Mouse (Mus musculus) erythroblast, embryonic 14.5 days (primary cell): Measurements from ENCODE around the gene Zfp1. TPM values are rescaled to one million over a fixed set of nuclear protein-coding genes. Genes with fewer than 3 reads are reported as not detected.

Source experiments
- H3K27me3 ChIP-seq: 2 replicates; pipeline ENCODE4 v1.6.1; 2012; ENCODE audit warnings: inconsistent platforms; ENCODE audit not compliant: control insufficient read depth
- H3K36me3 ChIP-seq: 2 replicates; pipeline ENCODE4 v1.6.1; 2012; ENCODE audit warnings: mild to moderate bottlenecking, inconsistent platforms; ENCODE audit not compliant: control insufficient read depth
- H3K4me1 ChIP-seq: 2 replicates; pipeline ENCODE4 v1.6.1; 2012; ENCODE audit warnings: inconsistent platforms; ENCODE audit not compliant: control insufficient read depth
- H3K4me3 ChIP-seq: replicated peaks from 2 replicates; pipeline ENCODE3; 2012; ENCODE audit warnings: moderate library complexity, mild to moderate bottlenecking, inconsistent platforms
- H3K9me3 ChIP-seq: 2 replicates; pipeline ENCODE4 v1.6.1; 2012; ENCODE audit warnings: low read length, inconsistent platforms, mixed read lengths; ENCODE audit not compliant: control insufficient read depth
- GATA1 ChIP-seq: IDR thresholded peaks from 2 replicates; pipeline ENCODE4 v1.6.1; 2012; ENCODE audit warnings: low read length, inconsistent platforms, mixed read lengths
- TAL1 ChIP-seq: IDR thresholded peaks from 3 replicates; pipeline ENCODE4 v1.6.1; 2012; ENCODE audit warnings: low read length, inconsistent platforms, mixed read lengths
- polyA plus RNA-seq: library from polyadenylated mRNA; stranded (reverse); fragments of >175 nt; gene quantifications from 2 replicates; pipeline ENCODE4 v1.2.3, GENCODE M21; 2012

Gene Zfp1
- polyA plus RNA-seq, result 0.03 and 0.17 TPM in 2 replicates

DNA sequence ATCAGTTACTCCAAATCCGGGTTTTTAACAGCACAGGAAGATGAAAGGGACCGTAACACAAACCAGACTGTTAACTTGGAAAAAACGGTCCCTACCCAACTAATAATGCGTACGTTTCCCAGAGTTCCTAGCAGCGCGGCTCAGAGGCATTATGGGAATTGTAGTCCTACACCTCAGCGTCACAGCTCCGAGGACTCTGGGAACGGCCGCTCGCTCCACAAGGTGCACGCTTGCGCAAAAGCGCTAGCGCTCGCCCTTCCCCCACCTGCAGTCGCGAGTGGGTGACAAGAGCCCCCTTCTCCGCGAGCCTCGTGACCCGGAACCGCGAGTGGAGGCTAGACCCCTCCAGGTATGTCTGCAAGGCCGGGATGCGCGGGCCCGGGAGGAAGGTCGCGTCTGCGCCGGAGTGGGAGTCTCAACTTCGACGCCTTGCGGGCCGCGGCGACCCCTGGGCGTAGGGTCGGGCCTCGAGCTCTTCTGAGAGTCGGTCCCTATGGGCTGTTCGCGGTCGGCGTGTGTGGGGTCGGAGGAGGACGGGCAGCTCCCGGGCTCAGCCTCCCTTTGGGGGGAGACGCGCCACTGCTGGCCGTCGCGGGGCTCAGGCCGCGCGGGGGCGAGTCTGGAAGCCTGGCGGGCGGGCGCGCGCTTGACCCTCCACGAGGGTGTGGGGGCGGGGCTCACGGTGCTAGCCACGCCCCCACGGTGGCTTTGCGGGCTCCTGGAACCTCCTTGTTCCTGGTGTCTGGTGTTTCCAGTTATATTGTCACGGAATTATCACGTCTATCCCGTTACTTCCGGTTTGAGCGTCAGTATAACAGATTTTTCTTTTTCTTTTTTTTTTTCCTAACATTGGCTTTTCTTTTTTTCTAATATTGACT lies at the start of gene Zfp1:
Zfp1 (plus strand) TSS at position 138 of the 878 bp plus-strand sequence.
- Histone ChIP-seq H3K36me3 (no peaks in the 10 kb centered on the region), H3K4me3 (peak within 1 kb of the TSS; percentile 93), H3K4me1 (peaks cover 31% of the 10 kb centered on the region), H3K9me3 (no peaks in the 10 kb centered on the region), H3K27me3 (no peaks in the 10 kb centered on the region; the same call in 1 of the 2 replicates)
- TF ChIP-seq TAL1 (no peak), GATA1 (no peak)

DNA sequence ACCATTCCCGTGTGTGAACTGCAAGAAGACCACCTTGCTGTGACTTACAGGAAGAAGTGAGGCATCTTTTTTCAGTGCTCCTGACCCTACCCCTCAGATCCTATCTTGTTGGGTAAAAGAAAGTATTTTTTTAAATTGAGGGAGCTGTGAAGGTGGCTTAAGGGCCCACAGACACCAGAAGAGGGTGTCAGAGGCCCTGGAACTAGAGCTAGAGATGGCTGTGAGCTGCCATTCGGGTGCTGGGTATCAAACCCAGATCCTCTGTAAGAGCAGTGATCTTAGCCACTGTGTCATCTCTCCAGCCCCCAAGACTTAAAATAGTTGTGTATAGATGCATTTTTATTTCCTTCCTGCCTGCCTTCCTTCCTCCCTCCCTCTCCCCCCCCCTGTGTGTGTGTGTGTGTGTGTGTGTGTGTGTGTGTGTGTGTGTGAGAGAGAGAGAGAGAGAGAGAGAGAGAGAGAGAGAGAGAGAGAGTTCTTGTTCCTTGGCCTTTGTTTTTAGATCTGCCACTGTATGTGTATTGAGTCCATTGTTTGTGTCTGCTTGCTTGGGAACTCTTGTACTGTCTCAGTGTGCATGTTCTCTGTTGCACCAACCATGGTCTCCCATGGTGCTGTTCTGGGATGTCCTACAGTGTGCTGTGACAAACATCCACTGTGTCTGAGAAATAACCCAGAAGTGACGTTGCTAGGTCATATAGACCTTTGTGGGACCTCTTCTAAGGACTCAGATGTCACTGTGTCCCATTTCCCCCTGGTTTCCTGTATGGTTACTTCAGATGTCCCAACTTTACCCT lies 49.0 kb upstream of the Zfp1 start:
- no peak overlapping the region for H3K4me3 ChIP-seq
- no peaks in the 10 kb centered on the region for H3K27me3 ChIP-seq
- peaks cover 37% of the 10 kb centered on the region for H3K4me1 ChIP-seq

DNA sequence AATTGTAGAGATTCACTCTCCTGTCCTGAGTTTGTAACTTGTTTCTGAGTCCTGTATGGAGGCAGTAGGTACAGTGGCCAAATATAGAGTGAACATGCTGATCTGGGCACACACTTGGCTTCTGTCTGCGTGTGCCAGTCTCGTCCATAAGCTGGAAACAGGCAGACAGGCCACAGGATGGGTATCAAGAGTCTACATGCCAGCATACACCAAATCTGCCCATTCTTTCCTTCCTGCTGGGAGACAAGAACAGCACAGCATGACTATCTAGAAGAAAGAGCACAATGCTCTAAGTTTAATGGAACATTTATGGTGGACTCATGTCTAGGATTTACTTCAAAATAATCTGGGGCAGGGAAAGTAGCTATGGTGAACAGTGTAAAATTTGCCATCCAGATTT lies 48.2 kb upstream of the Zfp1 start:
- no peak for TF ChIP-seq TAL1
- no peak for TF ChIP-seq GATA1
- Histone ChIP-seq H3K4me3 (no peak overlapping the region), H3K27me3 (no peaks in the 10 kb centered on the region), H3K4me1 (peaks cover 37% of the 10 kb centered on the region), H3K36me3 (no peaks in the 10 kb centered on the region), H3K9me3 (no peaks in the 10 kb centered on the region)

More for the DNA sequence above, 49.0 kb upstream of the Zfp1 start:
- no peak for TF ChIP-seq TAL1
- TF ChIP-seq GATA1, result no peak
- H3K36me3 ChIP-seq, result no peaks in the 10 kb centered on the region
- no peaks in the 10 kb centered on the region for H3K9me3 ChIP-seq

DNA sequence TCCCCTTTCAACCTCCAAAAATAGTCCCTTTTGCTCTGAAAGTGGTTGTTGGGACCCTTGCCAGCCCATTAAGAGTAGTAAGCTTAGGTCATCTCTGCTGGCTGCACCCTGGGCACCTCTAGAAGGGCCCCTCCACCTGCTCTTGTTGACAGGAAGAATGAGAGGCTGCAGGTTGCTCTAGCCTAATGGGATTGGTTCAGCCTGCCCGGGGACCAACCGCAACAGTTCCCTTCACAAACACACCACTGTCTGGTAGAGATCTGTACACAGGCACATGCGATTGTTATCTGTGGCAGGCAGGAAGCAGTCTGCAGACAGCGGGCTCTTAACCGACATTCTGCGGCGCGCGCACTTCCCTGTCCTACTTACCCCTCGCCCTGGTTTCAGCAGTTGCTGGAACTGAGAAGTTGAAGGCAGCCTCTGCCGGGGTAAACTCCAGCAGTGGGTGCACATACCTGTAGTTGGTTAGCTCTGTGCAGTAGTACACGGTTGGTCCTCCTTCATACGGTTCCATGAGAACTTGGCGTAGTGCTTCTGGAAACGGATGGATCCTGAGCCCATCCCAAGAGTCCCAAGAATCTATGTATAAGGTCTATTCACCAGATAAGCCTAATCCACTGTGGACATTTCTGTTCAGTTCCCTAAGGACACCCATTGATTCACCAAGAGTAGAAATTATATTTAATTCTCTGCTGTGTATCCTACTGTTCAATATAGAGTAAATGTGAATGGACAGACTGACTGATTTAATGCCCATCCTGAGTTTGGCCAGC lies 47.3 kb upstream of the Zfp1 start:
- Histone ChIP-seq H3K27me3 (no peaks in the 10 kb centered on the region), H3K4me3 (peak overlapping the region; percentile 59), H3K4me1 (peaks cover 35% of the 10 kb centered on the region), H3K9me3 (no peaks in the 10 kb centered on the region), H3K36me3 (no peaks in the 10 kb centered on the region)
- TF ChIP-seq TAL1 (no peak), GATA1 (no peak)

DNA sequence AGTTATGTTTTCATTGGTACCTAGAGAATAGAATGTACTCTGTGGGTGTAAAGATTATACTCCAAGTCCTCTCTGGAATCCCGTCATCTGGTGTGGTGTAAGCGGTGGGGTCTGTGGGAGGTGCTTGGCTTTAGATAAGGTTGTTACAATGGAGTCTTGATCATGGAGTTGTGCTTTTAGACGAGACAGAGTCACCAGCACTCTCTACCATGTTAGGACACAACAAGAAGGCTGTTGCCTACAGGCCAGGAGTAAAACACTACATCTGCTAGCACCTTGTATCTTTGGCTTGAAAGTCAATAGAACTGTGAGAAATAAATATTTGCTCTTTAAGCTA lies 46.7 kb upstream of the Zfp1 start:
- Histone ChIP-seq H3K4me3 (peak overlapping the region; percentile 59), H3K4me1 (peaks cover 35% of the 10 kb centered on the region), H3K9me3 (no peaks in the 10 kb centered on the region), H3K27me3 (no peaks in the 10 kb centered on the region), H3K36me3 (no peaks in the 10 kb centered on the region)
- TF ChIP-seq TAL1, result no peak
- TF ChIP-seq GATA1, result no peak

DNA sequence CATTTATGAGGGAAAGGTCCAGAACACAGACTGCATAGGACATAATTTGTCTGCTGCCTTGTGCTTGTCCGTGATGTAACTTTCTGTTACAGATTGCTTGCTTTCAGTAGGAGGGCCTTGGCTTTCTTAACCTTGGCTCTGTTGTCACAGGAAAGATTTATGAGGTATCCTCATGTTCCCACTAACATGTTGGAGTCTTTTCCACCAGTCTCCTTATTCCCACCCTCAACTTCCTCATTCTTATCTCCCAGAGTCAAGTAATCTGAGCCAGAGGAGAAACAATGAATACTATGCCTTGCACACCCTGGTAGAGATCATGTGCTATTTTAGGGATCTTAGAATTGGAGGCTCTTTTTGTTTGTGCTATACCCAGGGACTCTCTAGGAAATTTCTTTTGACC lies 45.9 kb upstream of the Zfp1 start:
- Histone ChIP-seq H3K4me1 (peaks cover 33% of the 10 kb centered on the region), H3K36me3 (no peaks in the 10 kb centered on the region), H3K27me3 (no peaks in the 10 kb centered on the region), H3K9me3 (no peaks in the 10 kb centered on the region), H3K4me3 (no peak overlapping the region)
- TF ChIP-seq TAL1 (no peak), GATA1 (no peak)

DNA sequence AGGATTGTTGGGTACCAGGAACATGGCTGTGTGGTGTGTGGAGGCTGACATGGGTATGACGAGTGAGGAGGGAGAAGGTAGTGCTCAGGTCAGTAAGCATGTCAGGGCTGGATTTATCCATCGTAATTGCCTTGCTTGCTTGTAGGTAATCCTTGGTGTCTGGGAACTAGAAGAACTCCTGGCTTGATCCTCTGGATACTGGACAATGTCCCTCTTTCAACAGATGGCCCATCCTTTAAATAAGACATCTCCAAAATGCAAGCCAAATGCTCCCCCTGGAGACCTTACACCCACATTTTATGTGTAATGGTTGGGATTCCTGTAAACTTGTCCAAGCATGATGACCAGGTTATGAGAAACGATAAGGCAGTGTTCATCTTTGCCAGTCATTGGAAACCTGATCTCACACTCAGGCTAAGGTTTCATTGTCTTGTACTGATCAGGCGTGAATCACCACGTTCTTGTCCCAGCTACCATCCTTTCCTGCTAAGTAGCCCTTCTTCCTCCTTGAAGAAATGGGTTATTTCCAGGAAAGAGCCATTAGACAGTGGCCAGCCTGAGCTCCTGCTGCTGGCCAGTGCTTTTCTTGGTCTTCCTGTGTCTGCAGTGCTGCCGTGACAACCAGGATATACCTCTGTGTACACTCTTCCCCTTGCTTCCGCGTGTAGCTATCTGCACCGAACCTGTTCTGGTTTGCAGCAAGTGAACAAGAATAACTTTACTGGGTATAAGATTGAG lies 43.3 kb upstream of the Zfp1 start:
- H3K4me1 ChIP-seq, result peaks cover 22% of the 10 kb centered on the region
- H3K36me3 ChIP-seq, result no peaks in the 10 kb centered on the region
- H3K4me3 ChIP-seq, result no peak overlapping the region
- H3K27me3 ChIP-seq, result no peaks in the 10 kb centered on the region
- no peak for TF ChIP-seq TAL1
- TF ChIP-seq GATA1, result no peak
- no peaks in the 10 kb centered on the region for H3K9me3 ChIP-seq

DNA sequence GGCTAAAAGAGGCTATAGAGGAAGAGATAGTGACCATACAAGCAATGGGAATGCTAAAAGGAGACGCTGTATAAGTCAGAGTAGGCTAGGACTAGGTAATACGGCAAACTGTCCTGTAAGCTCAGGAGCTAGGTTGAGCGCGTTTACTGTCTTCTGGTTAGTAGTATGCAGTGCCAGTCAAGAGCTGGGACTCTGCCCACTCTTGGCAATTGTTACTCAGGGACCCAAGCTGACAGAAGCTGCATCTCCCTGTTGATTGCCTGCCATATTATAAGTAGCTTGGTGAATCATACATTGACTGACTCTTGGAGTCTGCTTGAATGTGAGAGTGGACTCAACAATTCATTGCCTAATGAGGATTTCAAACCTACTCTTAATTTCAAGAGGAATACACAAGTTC lies 41.2 kb upstream of the Zfp1 start:
- H3K36me3 ChIP-seq, result no peaks in the 10 kb centered on the region
- no peaks in the 10 kb centered on the region for H3K9me3 ChIP-seq
- peaks cover 3% of the 10 kb centered on the region; the same call in 1 of the 2 replicates for H3K4me1 ChIP-seq
- TF ChIP-seq GATA1 (no peak), TAL1 (no peak)
- no peak overlapping the region for H3K4me3 ChIP-seq
- H3K27me3 ChIP-seq, result no peaks in the 10 kb centered on the region
